Mouse (Mus musculus): ENCODE results near the gene Tmsb15l. TPM values are rescaled to one million over a fixed set of nuclear protein-coding genes. Genes with fewer than 3 reads are reported as not detected.

Tmsb15l gene
- polyA plus RNA-seq (2014; fragmentation: Illumina TruSeq; extraction: RNeasy Lipid Tissue Mini Kit (QIAGEN cat#74804); ENCODE audit: insufficient read depth, low read depth, low replicate concordance) = 3.9 TPM

DNA sequence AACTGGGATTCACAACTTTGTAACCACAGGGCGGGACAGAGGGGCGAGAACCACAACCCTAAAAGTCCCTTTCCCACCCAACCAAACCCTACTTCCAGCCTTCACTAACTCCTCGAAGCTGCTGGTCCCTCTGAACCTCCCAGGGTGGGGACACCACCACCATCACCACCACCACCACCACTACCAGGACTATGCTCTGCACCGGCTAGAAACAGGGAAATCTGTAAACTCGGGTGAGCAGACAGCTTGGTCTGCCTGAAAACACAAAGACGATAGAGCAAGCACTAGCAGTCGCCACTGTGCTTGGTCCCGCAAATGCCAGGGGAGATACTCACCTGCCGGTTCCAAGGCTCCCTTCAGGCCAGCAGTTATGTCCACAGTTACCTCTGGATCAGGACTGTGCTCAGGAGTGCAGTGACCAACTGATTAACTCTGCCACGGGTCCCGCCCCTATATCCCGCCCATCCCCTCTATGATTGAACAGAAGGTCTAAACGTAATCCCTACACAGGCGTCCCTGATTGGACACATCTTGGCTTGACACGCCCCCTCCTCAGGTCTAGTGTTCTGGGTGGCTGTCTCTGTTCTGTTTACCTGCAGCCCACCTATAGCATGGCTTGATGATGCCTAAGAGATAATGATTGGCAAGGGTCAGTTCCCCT is at the start of gene Tmsb15l, which contains the start of gene Tmsb15b1:
Gene Tmsb15l, minus strand, starts transcription at position 446 of the 661 bp plus-strand sequence.
Gene Tmsb15b1, minus strand, starts transcription at position 451 of the 661 bp plus-strand sequence.

DNA sequence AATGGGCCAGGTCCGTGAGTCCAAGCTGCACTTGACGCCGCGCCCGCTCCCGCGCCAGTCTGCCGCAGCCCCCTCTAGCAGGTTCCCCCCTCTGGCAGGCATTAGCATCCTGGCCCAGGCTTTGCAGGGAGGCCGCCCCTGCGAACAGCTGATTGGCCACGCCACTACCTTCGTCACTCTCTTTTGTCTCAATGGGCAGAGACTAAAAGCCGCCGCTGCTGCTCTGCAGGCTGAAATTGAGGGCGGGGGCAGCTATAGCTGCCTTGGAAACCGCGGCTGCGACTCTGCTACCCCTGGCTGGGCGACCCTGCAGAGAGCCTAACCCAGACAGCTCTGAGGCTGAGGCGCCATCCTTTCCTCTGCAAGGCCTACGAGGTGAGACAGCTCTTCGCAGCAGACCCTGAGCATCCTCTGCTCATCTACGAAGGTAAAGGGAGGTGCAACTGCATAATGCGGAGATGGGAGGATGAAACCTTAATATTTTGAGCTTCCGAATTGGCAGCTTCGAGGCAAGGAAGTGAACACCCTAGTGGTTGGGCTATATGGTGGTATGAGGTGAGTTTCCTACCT is 16.4 kb upstream of the Tmsb15l start, which contains the start of gene Zcchc18:
Gene Zcchc18, plus strand, starts transcription at position 178 of the 570 bp plus-strand sequence.

DNA sequence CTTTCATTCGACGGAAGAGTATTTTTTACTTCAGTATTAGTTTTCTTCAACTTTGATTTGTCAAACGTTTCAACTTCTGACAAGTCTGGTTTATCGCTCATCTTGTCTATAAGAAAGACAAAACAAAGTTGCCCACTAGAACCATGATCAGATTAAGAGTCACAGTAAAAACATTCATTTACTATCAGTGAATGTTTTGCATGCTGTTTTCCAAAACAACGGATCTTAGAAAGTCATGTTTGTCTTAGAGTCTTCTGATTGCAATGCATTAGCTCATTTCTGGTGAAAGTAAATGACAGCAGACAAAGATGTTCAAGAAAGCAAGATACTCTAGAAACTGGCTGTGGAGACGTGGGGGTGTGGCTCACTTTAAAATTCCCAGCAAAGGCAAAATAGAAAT is 1.3 kb downstream of the Tmsb15l start, which contains the start of gene Tmsb15b2:
Gene Tmsb15b2, minus strand, starts transcription at position 101 of the 400 bp plus-strand sequence.

DNA sequence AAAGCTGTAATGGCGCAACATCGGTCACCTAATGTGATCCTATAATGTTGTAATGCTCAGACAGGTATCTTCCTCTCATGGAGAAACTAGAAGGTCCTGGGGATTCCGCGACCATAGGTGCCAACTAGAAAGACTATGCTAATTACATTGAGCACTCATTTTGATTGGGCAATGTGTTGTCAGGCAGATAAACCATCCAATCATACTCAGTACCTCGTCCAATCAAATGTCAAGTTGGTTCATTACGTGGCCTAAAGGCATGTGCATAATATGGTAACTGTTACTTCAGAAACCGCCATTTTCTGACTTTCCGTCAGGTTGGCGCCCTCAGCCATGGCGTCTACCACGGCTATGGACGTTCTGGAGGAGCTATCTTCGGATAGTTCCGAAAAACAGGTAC is 49.6 kb downstream of the Tmsb15l start, which contains the start of gene H2bfm:
Gene H2bfm, plus strand, starts transcription at position 295 of the 400 bp plus-strand sequence.

Other genes starting within 250 kb of the Tmsb15l start
- 114 TPM for gene Morf4l2, start 233.2 kb downstream of the Tmsb15l start, polyA plus RNA-seq (2014; fragmentation: Illumina TruSeq; extraction: RNeasy Lipid Tissue Mini Kit (QIAGEN cat#74804); ENCODE audit: insufficient read depth, low read depth, low replicate concordance)
- not detected for gene Glra4, start 196.7 kb downstream of the Tmsb15l start, polyA plus RNA-seq (2014; fragmentation: Illumina TruSeq; extraction: RNeasy Lipid Tissue Mini Kit (QIAGEN cat#74804); ENCODE audit: insufficient read depth, low read depth, low replicate concordance)
- 1.5 TPM for gene Plp1, start 154.2 kb downstream of the Tmsb15l start, polyA plus RNA-seq (2014; fragmentation: Illumina TruSeq; extraction: RNeasy Lipid Tissue Mini Kit (QIAGEN cat#74804); ENCODE audit: insufficient read depth, low read depth, low replicate concordance)
- not detected for gene Rab9b, start 108.1 kb downstream of the Tmsb15l start, polyA plus RNA-seq (2014; fragmentation: Illumina TruSeq; extraction: RNeasy Lipid Tissue Mini Kit (QIAGEN cat#74804); ENCODE audit: insufficient read depth, low read depth, low replicate concordance)
- gene H2bfm, start 49.5 kb downstream of the Tmsb15l start, polyA plus RNA-seq (2014; fragmentation: Illumina TruSeq; extraction: RNeasy Lipid Tissue Mini Kit (QIAGEN cat#74804); ENCODE audit: insufficient read depth, low read depth, low replicate concordance) = not detected
- gene Tmsb15b2, start 1.4 kb downstream of the Tmsb15l start, polyA plus RNA-seq (2014; fragmentation: Illumina TruSeq; extraction: RNeasy Lipid Tissue Mini Kit (QIAGEN cat#74804); ENCODE audit: insufficient read depth, low read depth, low replicate concordance) = 3.6 TPM
- gene Tmsb15b1, start within 50 bp of the Tmsb15l start, polyA plus RNA-seq (2014; fragmentation: Illumina TruSeq; extraction: RNeasy Lipid Tissue Mini Kit (QIAGEN cat#74804); ENCODE audit: insufficient read depth, low read depth, low replicate concordance) = 4.3 TPM
- gene Zcchc18, start 16.3 kb upstream of the Tmsb15l start, polyA plus RNA-seq (2014; fragmentation: Illumina TruSeq; extraction: RNeasy Lipid Tissue Mini Kit (QIAGEN cat#74804); ENCODE audit: insufficient read depth, low read depth, low replicate concordance) = 1.2 TPM
- 5.7 TPM for gene Slc25a53, start 61.4 kb upstream of the Tmsb15l start, polyA plus RNA-seq (2014; fragmentation: Illumina TruSeq; extraction: RNeasy Lipid Tissue Mini Kit (QIAGEN cat#74804); ENCODE audit: insufficient read depth, low read depth, low replicate concordance)
- 1.7 TPM for gene Fam199x, start 72.7 kb upstream of the Tmsb15l start, polyA plus RNA-seq (2014; fragmentation: Illumina TruSeq; extraction: RNeasy Lipid Tissue Mini Kit (QIAGEN cat#74804); ENCODE audit: insufficient read depth, low read depth, low replicate concordance)
- gene Esx1, start 145.2 kb upstream of the Tmsb15l start, polyA plus RNA-seq (2014; fragmentation: Illumina TruSeq; extraction: RNeasy Lipid Tissue Mini Kit (QIAGEN cat#74804); ENCODE audit: insufficient read depth, low read depth, low replicate concordance) = not detected

Measured in lung, adult 10 weeks (tissue).